Comparison of ENCODE assay signal across 9 mouse cellular contexts in genomic region chr2:96317387-96318299, GRCm38 (mm10). TPM values are rescaled to one million over a fixed set of nuclear protein-coding genes. Genes with fewer than 3 reads are reported as not detected.
A peak's percentile ranks its signal among the peaks of the same experiment; 100 is the strongest.
DNase-seq lines count a peak whose midpoint lies in the region; ATAC-seq lines count a peak whose summit lies in the region.
"Had no signal": no experiment of that assay in that cellular context is flagged by ENCODE, and none has a peak within 500 bp of the region (broad histone marks: within the 10 kb centered on the region; RNA-seq: fewer than 3 reads in every experiment).

Gene Lrrc4c (plus strand): TSS chr2:96318169.

- H3K36me3 ChIP-seq in heart, embryonic 12.5 days: no peaks in the 10 kb centered on the region
- H3K36me3 ChIP-seq in neural tube, embryonic 14.5 days (ENCODE audit: control insufficient read depth, insufficient read depth, low read length): no peaks in the 10 kb centered on the region

- WGBS in heart, embryonic 12.5 days: 18% methylated on average over 18 of the region's 18 CpGs
- WGBS in neural tube, embryonic 14.5 days: 2% methylated on average over 18 of the region's 18 CpGs

- no peak for DNase-seq in heart, adult 18-20 months
- DNase-seq in cerebellum, postnatal 10 days: peak; percentile 81 to 82
- DNase-seq in frontal cortex, postnatal 10 days (ENCODE audit: low spot score in 2 of 2): peak; percentile 34 to 40
- DNase-seq in left cerebral cortex, adult 8-10 months (ENCODE audit: low spot score in 2 of 2): peak; percentile 49 to 54
- no peak for DNase-seq in ovary, adult 18-20 months (ENCODE audit: low spot score)
- no peak for DNase-seq in urinary bladder, postnatal 4 days (ENCODE audit: low spot score in 2 of 2)

- H3K9ac ChIP-seq in heart, embryonic 12.5 days: peak within 1 kb of the TSS; percentile 65
- H3K9ac ChIP-seq in neural tube, embryonic 14.5 days (replicated peaks; ENCODE audit: low read depth, low read length): peak within 1 kb of the TSS; percentile 52

- peak within 1 kb of the TSS; percentile 38 for H3K4me3 ChIP-seq in heart, embryonic 12.5 days
- H3K4me3 ChIP-seq in neural tube, embryonic 14.5 days (ENCODE audit: low read depth, low read length): peak within 1 kb of the TSS; percentile 46

- peak within 1 kb of the TSS; percentile 73 for H3K4me2 ChIP-seq in heart, embryonic 12.5 days
- peak within 1 kb of the TSS; percentile 65 for H3K4me2 ChIP-seq in neural tube, embryonic 14.5 days (ENCODE audit: low read depth, low read length)

- H3K4me1 ChIP-seq in heart, embryonic 12.5 days (replicated peaks): peaks cover 25% of the 10 kb centered on the region; the same call in 1 of the 2 replicates
- H3K4me1 ChIP-seq in neural tube, embryonic 14.5 days (ENCODE audit: control insufficient read depth, insufficient read depth, low read length): no peaks in the 10 kb centered on the region

- H3K9me3 ChIP-seq in heart, embryonic 12.5 days (replicated peaks): no peaks in the 10 kb centered on the region
- H3K9me3 ChIP-seq in neural tube, embryonic 14.5 days (ENCODE audit: control insufficient read depth, low read length): no peaks in the 10 kb centered on the region

- no peak within 1 kb of the TSS; the same call in 1 of the 2 replicates for H3K27ac ChIP-seq in heart, embryonic 12.5 days (ENCODE audit: poor library complexity, severe bottlenecking)
- H3K27ac ChIP-seq in neural tube, embryonic 14.5 days (ENCODE audit: low read depth, low read length): peak within 1 kb of the TSS; percentile 77

- ATAC-seq in heart, embryonic 12.5 days (ENCODE audit: insufficient number of reproducible peaks, low FRiP score): no peak
- peak; percentile 92 for ATAC-seq in neural tube, embryonic 14.5 days (ENCODE audit: low read depth)

- 0 out of 2 replicates have a peak, but pooled peaks cover 6% of the 10 kb centered on the region for H3K27me3 ChIP-seq in heart, embryonic 12.5 days (replicated peaks)
- no peaks in the 10 kb centered on the region for H3K27me3 ChIP-seq in neural tube, embryonic 14.5 days (ENCODE audit: control insufficient read depth, insufficient read depth, low read length)

RNA-seq across cellular contexts. Expression of gene Lrrc4c, which starts in this region (rescaled TPM):
- polyA plus RNA-seq in heart, embryonic 12.5 days (2016; fragmentation: Nextera tagmentation; extraction: Ambion mirVana): 0.31 and 0.48 TPM in 2 replicates
- under 1 TPM; 0.12 to 0.28 TPM for total RNA-seq in heart, adult 18-20 months (2021)
- 100 to 1,000 TPM; 111 to 132 (median 118) TPM for total RNA-seq in left cerebral cortex, adult 8-10 months (2022)
- 29.2 and 40.0 TPM in 2 replicates for polyA plus RNA-seq in neural tube, embryonic 14.5 days (2014; fragmentation: Nextera tagmentation; extraction: Ambion mirVana)
- total RNA-seq: neutrophil, adult 5-6 weeks had no signal

Comparison
In these comparisons a context has a peak if more than half of its experiments do, and no peak if none do; other contexts are left out.
1. RNA of gene Lrrc4c (total RNA-seq): 111 to 132 TPM in left cerebral cortex, adult 8-10 months; 0.12 to 0.28 TPM in heart, adult 18-20 months; every median in the first group is over 10 times any median in the second.
2. RNA of gene Lrrc4c (polyA plus RNA-seq): 29.2 to 40.0 TPM in neural tube, embryonic 14.5 days; 0.31 to 0.48 TPM in heart, embryonic 12.5 days; every median in the first group is over 10 times any median in the second.
3. DNase-seq: peak in cerebellum, postnatal 10 days (2 of 2), frontal cortex, postnatal 10 days (2 of 2) and left cerebral cortex, adult 8-10 months (2 of 2); none in heart, adult 18-20 months (0 of 2), ovary, adult 18-20 months (single experiment) and urinary bladder, postnatal 4 days (0 of 2).